Mouse (Mus musculus) ES-E14 (cell line): Measurements from ENCODE around the gene Nrf1. TPM values are rescaled to one million over a fixed set of nuclear protein-coding genes. Genes with fewer than 3 reads are reported as not detected.

Source experiments
- DNase-seq: peaks from one replicate; pipeline ENCODE4 v3.0.0-alpha.2; 2013; ENCODE audit warnings: low read depth, low spot score
- H3K27ac ChIP-seq: 2 replicates; pipeline ENCODE4 v1.5.1; 2012; ENCODE audit warnings: low read depth, mild to moderate bottlenecking, low read length, moderate library complexity, mixed read lengths; ENCODE audit not compliant: poor library complexity, insufficient read depth, severe bottlenecking
- H3K36me3 ChIP-seq: 2 replicates; pipeline ENCODE4 v1.6.1; 2012; ENCODE audit warnings: mild to moderate bottlenecking, low read length, moderate library complexity, mixed read lengths; ENCODE audit not compliant: control insufficient read depth, poor library complexity, insufficient read depth, severe bottlenecking
- H3K4me1 ChIP-seq, 2 experiments: fragments of 150-350 bp in 1 of 2; sonication (generic) in 1 of 2; 2 replicates each; pipeline ENCODE4 v1.6.1; 2012; ENCODE audit warnings: low read length in 2 of 2, mild to moderate bottlenecking in 1 of 2, mixed read lengths in 1 of 2; ENCODE audit not compliant: control insufficient read depth in 2 of 2, insufficient read depth in 2 of 2, poor library complexity in 1 of 2
- H3K4me3 ChIP-seq, 2 experiments: fragments of 150-350 bp in 1 of 2; sonication (generic) in 1 of 2; 2 replicates each; pipeline ENCODE4 v1.5.1; 2012; ENCODE audit warnings: low read length in 2 of 2, low read depth in 1 of 2, mild to moderate bottlenecking in 1 of 2, mixed read lengths in 1 of 2; ENCODE audit not compliant: insufficient read depth in 1 of 2, poor library complexity in 1 of 2, severe bottlenecking in 1 of 2
- H3K9ac ChIP-seq: 2 replicates; pipeline ENCODE4 v1.6.1; 2012; ENCODE audit warnings: low read depth, mild to moderate bottlenecking, low read length, mixed read lengths; ENCODE audit not compliant: poor library complexity, insufficient read depth, severe bottlenecking
- H3K9me3 ChIP-seq: fragments of 150-350 bp; sonication (generic); 2 replicates; pipeline ENCODE4 v1.6.1; 2012; ENCODE audit warnings: low read depth, mild to moderate bottlenecking, low read length; ENCODE audit not compliant: control insufficient read depth, insufficient read depth
- CHD2 ChIP-seq: IDR thresholded peaks from 2 replicates; pipeline ENCODE4 v1.6.1; 2014; ENCODE audit warnings: mild to moderate bottlenecking, low read depth, low read length, inconsistent platforms
- HCFC1 ChIP-seq: IDR thresholded peaks from 2 replicates; pipeline ENCODE4 v1.6.1; 2012; ENCODE audit warnings: low read length, inconsistent platforms, borderline replicate concordance; ENCODE audit not compliant: insufficient read depth
- MAFK ChIP-seq: IDR thresholded peaks from 2 replicates; pipeline ENCODE4 v1.6.1; 2014; ENCODE audit warnings: mild to moderate bottlenecking, low read depth, low read length, inconsistent platforms; ENCODE audit not compliant: insufficient read depth
- ZC3H11A ChIP-seq: IDR thresholded peaks from 2 replicates; pipeline ENCODE4 v1.6.1; 2012; ENCODE audit warnings: low read depth, mild to moderate bottlenecking, inconsistent platforms, low read length, borderline replicate concordance
- ZNF384 ChIP-seq: IDR thresholded peaks from 2 replicates; pipeline ENCODE4 v1.6.1; 2012; ENCODE audit warnings: low read depth, low read length, inconsistent platforms
- in situ Hi-C, 2 experiments: fragments of 600-800 bp; cut with MboI; formaldehyde crosslinking; loops; one replicate each; pipeline ENCODE4 v1.15.1; 2025; ENCODE audit warnings: low sequenced_read_pairs in 2 of 2, inconsistent platforms in 1 of 2; ENCODE audit not compliant: unreplicated experiment in 2 of 2
- total RNA-seq: library from RNA; depleted of rRNA; stranded (reverse); fragments of 300-350 nt; gene quantifications from 2 replicates; pipeline ENCODE4 v1.2.3, GENCODE M21; 2012; rRNA removed

The Nrf1 gene
- total RNA-seq: 81.6 and 86.5 TPM in 2 replicates

GRCm38 (mm10) chr6:30047271-30048162 is at the start of gene Nrf1:
TSS of gene Nrf1 (plus strand) at chr6:30047988.
- H3K27ac ChIP-seq: peak within 1 kb of the TSS; percentile 99
- peaks cover 2 to 9% of the 10 kb centered on the region in 2 experiments; a peak in 2 of 4 replicates for H3K4me1 ChIP-seq
- peak within 1 kb of the TSS; percentile 93 to 97 for H3K4me3 ChIP-seq
- in situ Hi-C loops: no loop called here
- no peaks in the 10 kb centered on the region for H3K36me3 ChIP-seq
- H3K9me3 ChIP-seq: no peaks in the 10 kb centered on the region
- H3K9ac ChIP-seq: peak within 1 kb of the TSS; percentile 99
- TF ChIP-seq ZNF384: no peak
- TF ChIP-seq CHD2: no peak
- TF ChIP-seq ZC3H11A: no peak
- no peak for TF ChIP-seq HCFC1
- TF ChIP-seq MAFK: no peak
- peak; percentile 78 for DNase-seq

- no peak overlapping the region for H3K27ac ChIP-seq
- peaks cover 0 to 2% of the 10 kb centered on the region in 2 experiments; a peak in 3 of 4 replicates for H3K4me1 ChIP-seq
- TF ChIP-seq CHD2 (no peak), HCFC1 (no peak), ZC3H11A (no peak)
- no peaks in the 10 kb centered on the region for H3K36me3 ChIP-seq
- H3K4me3 ChIP-seq: peak overlapping the region; percentile 8 to 28; a peak in 2 of 4 replicates
- H3K9me3 ChIP-seq: no peaks in the 10 kb centered on the region
- in situ Hi-C loops: no loop called here
- H3K9ac ChIP-seq: no peak overlapping the region
- DNase-seq: no peak
Observed at GRCm38 (mm10) chr6:29998140-29998539, 49.6 kb upstream of the Nrf1 start.

DNA sequence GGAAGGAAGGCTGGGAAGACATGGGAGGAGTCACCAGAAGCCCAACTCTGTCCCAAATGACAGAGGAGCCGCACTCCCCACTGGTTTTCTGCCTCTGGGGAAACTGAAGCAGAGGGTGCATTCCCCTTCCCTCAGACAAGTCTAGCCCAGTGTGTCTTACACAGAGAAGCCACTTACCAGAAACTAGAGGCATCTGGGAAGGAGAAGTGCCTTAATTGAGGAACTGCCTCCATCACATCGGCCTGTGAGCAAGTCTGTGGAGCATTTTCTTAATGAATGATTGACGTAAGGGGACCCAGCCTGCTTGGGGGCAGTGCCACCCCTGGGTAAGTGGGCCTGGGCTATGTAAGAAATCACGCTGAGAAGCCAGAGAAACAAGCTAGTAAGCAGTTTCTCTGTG is 49.0 kb upstream of the Nrf1 start:
- Histone ChIP-seq H3K27ac (no peak overlapping the region), H3K4me3 (no peak overlapping the region; a peak in 1 of 4 replicates), H3K9me3 (no peaks in the 10 kb centered on the region), H3K36me3 (no peaks in the 10 kb centered on the region), H3K9ac (no peak overlapping the region), H3K4me1 (peaks cover 0 to 2% of the 10 kb centered on the region in 2 experiments; a peak in 3 of 4 replicates)
- DNase-seq: no peak
- in situ Hi-C loops: no loop called here
- TF ChIP-seq ZNF384: no peak

GRCm38 (mm10) chr6:30002628-30003027 is 45.2 kb upstream of the Nrf1 start:
- no peak for DNase-seq
- Histone ChIP-seq H3K27ac (no peak overlapping the region), H3K4me3 (no peak overlapping the region), H3K36me3 (no peaks in the 10 kb centered on the region), H3K9ac (no peak overlapping the region), H3K9me3 (no peaks in the 10 kb centered on the region), H3K4me1 (peaks cover 0 to 2% of the 10 kb centered on the region in 2 experiments; a peak in 2 of 4 replicates)
- in situ Hi-C loops: no loop called here
- no peak for TF ChIP-seq ZNF384

- no peaks in the 10 kb centered on the region for H3K4me1 ChIP-seq
- no peaks in the 10 kb centered on the region for H3K9me3 ChIP-seq
- no peak overlapping the region for H3K27ac ChIP-seq
- DNase-seq: no peak
- in situ Hi-C loops: no loop called here
- no peak overlapping the region for H3K4me3 ChIP-seq
- H3K36me3 ChIP-seq: no peaks in the 10 kb centered on the region
- H3K9ac ChIP-seq: no peak overlapping the region
- TF ChIP-seq CHD2 (no peak), MAFK (peak; percentile 76)
Observed at GRCm38 (mm10) chr6:30005851-30006250, 41.9 kb upstream of the Nrf1 start.
